Mouse (Mus musculus): ENCODE results near the gene Tnfrsf4.

Tnfrsf4 gene

DNA sequence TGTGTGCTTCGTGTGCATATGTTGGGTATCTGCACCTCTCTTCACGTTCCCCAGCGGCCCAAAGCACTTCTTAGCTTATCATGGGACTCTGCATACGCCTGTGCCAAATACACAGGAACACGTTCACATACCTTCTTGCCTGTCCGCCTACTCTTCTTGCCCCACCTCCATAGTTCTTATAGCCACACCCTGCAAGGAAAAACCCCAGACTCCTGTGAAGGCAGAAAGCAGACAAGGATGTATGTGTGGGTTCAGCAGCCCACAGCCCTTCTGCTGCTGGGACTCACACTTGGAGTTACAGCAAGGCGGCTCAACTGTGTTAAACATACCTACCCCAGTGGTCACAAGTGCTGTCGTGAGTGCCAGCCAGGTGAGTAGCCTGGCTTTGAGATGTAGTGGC is at the start of gene Tnfrsf4:
TSS of gene Tnfrsf4 (plus strand) at position 207 of the 400 bp plus-strand sequence.
- no peak for DNase-seq

DNA sequence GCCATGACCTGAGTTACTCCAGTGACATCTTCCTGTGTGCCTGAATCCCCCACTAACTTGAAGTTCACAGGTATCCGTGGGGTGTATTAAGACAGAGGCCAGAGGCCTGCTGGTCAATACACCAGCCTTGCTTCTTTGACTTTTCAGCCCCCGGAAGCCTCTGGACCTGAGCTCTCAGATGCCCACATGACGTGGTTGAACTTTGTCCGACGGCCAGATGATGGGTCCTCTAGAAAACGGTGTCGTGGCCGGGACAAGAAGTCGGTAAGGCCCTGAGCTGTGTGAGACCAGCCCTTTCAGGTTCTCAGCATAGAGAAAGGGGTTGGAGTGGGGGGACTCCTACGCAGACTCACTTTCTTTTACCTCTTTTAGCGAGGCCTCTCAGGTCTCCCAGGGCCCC is 49.2 kb upstream of the Tnfrsf4 start:
- no peak for DNase-seq

DNA sequence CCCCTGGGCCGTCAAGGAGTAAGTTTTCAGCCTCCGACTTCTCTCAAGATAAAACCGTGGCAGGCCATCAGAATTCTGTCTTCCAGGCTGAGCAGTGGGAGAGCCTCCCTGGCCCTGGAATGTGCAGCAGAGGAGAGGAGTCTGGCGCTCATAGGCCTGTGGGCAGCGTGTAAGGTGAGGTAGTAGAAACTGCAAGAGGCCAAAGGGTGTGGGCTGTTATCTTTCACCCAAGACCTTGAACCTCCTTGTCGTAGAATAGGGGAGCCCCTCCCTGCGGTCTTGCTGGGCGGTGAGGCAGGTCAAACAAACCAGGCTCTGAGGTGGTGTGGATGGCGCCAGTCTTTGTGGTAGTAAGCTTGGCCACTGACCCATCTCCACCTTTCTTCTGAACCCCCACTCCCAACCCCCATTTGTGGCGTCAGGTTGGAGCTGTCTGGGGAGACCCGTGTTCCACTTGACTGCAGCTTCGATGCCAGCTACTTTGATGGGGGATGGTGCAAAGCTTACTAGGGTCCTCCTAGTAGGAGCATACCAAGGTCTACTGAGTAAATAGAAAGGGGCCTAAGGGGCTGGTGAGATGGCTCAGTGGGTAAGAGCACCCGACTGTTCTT is 44.5 kb upstream of the Tnfrsf4 start:
- DNase-seq: no peak

DNA sequence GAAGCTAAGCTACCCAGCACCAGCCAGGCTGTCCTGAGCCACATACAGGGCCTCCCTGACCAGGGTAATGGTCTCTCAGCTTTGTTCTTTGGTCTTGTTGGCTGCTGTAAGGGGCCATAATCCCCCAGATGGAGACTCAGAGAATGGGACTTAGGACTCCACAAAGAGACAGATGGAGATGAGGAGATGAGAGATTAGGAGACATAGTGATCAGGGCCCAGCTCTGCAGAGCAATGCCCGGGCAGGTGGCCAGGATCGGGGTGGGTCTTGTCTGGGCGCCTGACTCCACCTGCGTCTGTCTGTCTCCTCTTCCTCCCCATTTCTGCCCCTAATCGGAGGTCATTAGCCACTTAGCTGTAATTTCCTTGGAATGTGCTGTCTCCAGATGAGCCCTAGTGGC is 43.4 kb upstream of the Tnfrsf4 start:
- DNase-seq: no peak

DNA sequence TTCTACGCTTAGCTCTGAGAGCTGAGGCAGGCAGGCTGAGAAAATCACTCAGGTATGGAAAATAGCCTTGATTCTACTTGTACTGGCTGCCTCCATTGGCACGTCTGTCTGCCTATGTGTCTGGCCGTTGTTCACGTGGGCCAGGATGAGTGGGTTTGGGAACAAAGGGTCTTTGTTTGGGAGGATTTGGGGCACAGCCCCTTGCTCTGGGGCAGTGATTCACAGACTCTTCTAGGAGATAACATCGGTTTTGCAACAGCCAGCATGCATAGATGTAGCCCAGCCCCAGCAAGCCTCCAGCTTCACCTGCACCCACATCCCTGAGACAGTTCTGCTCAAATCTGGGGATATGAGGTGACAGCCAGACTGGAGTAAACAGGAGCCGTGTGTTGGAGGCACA is 41.0 kb upstream of the Tnfrsf4 start:
- no peak for DNase-seq

DNA sequence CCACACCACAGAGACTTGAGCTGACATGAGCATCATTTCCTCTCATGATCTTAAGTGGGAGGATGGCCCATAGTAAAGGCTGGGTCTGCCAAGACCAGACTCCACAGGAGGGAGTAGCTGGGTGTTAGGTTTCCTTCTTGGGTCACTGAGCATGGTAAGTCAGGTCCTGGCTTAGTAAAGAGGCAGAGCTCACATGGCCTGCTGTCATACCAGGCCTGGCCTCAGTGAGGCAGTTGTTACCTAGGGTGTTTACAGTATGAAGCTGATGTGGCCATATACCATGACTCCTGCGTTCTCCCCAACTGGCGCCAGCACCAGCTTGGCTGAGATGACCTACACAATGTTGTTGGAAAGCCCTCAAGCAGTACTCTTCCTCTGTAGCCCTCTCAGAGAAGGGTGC is 40.4 kb upstream of the Tnfrsf4 start:
- DNase-seq: no peak

DNA sequence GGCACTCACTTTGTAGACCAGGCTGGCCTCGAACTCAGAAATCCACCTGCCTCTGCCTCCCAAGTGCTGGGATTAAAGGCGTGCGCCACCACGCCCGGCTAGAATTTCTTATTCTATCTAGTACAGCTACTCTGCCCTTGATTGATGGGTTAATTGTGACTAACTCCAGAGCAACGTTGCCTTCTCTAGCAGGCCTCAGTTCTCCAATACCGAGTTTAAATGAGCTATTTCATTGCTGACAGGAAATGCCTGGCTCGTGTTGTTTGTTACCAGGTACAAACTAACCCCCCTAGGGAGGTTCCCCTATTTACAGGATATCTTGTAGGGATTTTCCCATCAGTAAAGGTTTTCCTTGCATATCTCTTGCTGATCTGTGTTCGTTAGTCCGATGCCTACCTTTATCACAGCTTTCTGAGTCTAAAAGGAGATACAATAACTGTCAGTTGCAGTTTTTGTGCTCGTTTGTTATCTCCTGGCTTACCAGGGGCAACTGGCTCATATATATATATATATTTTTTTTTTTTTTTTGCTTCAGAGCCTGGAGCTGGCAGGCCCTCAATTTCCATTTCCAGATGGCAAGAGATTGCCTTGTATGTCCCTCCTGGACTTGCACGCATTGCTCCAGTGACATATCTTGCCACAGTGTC is 32.1 kb upstream of the Tnfrsf4 start:
- no peak for DNase-seq

DNA sequence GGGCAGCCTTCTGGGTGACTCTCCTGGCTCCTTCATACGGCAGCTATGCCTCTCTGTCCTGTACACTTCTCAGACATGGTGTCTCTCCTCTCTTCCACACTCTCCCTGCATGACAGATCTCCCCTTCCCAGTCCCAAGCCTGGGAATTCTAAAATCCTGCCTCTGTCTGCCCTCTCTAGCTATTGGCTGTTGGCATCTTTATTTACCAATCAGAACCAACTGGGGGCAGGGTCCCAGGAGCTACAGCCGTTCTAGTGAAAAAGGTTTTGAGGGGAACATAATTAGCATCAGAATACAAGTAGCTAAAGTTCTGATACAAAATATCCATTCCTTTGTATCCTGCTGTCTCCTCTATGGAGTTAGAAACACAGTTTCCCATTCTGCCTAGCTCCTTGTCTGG is 29.9 kb upstream of the Tnfrsf4 start:
- DNase-seq: no peak

DNA sequence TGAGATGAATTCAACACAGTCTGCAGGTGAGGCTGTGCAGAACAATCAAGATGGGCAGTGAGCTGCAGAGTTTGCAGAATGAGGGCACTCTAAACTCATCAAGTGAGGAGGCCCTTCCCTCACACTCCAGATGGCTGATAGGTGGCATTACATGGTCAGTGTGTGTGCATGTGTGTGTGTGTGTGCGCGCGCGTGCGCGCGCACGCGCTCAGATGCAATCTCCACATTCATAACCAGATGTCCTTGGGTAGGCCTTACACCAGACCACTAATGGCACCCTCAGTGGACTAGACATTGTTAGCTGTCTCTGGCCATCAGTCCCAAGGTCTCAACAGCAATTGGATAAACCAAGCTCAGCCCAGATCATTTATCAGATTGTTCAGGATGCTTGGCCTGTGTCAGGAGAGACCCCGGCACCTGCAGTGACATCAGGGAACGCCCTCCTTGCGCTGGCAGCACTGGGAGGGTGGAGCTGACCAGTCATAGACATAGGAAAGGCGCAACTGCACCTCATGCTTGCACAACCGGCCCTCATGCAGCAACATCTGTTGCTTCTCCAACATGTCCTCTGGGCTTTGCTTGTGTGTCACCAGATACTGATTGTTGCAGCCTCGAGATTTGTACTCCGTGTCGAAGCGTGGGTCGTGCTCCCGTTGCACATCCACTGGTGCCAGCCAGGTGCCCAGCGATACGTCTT is 22.3 kb upstream of the Tnfrsf4 start:
- peak; percentile 40 to 46 for DNase-seq

DNA sequence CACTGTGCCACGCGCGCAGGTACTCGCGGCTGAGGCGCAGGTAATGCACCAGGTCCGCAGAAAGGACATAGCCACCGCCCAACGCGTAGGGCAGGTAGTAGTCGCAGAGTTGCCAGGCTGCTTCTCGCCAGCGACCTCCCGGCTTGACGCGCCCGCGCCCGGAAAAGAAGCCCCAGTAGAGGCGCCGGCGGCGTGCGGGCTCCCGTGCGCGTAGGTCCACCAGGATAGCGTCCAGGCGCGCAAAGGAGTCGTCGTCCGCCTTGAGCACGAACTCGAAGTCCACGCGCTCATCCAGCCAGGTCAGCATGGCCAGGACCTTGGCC is 21.8 kb upstream of the Tnfrsf4 start:
- DNase-seq: no peak

DNA sequence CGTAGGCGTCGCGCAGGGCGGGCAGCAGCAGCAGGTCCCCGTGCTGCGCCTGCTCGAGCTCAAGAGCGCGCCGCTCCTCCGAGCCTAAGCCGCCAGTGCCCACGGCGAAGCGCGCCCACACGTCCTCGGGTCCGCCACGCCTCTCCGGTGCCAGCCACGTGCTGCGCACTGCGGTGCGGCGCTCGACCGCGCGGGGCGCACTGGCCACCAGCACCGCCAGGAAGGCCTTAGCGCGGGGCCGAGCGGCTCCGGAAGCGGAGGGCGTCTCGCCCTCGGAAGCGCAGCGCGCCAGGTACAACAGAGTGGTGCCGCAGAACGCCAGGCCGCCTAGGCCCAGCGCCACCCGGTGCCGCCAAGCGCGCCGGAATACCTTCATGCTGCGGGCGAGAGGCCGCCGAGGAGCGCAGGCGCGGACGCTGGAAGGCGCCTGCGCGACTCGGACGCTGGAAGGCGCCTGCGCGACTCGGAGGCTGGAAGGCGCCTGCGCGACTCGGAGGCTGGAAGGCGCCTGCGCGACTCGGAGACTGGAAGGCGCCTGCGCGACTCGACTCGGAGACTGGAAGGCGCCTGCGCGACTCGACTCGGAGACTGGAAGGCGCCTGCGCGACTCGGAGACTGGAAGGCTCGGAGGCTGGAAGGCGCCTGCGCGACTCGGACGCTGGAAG is 21.3 kb upstream of the Tnfrsf4 start, which contains the start of the genes B3galt6 and Sdf4:
TSS of gene B3galt6 (minus strand) at position 409 of the 665 bp plus-strand sequence.
TSS of gene Sdf4 (plus strand) at position 632 of the 665 bp plus-strand sequence.
- DNase-seq: peak; percentile 90 to 92

DNA sequence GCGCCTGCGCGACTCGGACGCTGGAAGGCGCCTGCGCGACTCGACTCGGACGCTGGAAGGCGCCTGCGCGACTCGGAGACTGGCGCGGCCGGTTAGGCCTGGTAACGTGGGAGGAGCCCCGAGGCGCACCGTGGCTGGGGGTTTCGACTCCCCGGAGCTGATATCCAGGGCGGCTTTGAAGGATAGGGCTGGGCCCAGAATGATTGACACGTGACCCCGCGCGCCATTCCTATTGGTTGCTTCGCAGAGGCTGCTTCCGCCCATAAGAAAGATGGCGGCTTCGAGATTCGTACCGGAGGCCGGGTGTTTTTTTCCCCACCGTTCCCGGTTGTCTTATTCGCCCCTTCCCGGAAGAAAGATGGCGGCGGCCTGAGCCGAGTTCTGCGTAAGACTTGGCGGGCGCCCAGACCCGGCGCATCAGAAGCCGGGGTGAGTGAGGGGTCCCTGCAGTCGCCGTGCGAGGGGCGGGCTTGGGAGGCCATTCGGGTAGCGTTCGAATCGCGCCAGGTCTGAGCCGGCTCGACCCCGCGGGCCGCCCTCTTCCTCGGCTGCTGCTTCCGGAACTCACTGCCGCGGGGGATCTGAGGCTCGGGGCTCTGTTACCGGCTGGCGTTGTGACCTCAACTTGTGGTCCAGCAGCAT is 20.6 kb upstream of the Tnfrsf4 start:
- DNase-seq: peak; percentile 96 to 97

DNA sequence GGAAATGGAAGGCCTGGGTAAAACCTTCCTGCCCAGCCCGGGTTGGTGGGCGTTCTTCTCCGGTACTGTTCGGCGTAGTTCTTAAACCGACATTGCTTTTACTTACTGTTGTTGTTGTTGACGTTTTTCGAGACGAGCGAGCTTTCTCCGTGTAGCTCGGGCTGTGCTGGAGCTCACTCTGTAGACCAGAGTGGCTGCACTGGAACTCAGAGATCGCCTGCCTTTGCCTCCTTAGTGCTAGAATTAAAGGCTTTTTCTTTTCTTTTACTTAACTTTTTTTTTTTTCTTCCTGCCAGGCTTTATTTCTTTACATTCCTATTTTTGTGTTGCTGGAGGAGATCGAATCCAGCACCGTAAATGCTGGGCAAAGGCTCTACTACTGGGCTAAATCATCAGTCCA is 20.0 kb upstream of the Tnfrsf4 start:
- DNase-seq: no peak

DNA sequence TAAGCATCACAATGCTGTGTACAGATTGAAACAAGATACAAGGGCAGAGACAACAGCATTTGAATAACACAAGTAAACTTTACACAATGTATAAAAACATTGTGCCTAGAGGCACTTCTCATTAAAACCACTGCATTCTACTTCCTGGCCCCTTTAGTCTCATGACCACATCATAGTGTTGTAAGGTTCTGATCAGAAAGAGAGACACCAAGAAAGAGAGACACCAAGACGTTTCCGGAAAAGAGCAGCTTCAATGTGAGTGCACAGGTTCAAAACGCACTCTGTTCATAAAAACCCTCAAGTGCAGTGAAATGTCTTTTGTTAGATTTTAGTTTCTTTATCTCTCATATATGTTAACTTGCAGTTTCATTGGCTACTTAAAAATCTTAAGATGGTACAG is 9.5 kb upstream of the Tnfrsf4 start:
- DNase-seq: no peak

DNA sequence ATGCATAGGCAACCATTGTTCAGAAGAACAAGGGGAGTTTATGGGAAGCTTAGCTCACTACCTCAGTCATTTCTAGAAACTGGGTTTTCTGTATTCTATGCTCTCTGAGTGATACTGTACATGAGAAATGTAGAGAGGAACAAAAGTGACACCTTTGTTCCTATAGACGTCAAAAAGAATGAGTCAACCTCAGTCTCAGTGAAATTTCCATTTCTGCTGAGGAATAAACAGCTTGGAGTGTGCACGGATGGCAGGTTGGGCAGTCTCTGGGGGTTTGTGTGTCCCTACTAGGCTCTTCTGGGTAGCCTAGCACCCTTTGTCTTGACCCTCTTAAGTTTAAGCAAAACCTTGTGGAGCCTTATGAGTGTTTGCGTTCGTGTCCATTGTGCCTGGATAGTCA is 5.3 kb upstream of the Tnfrsf4 start:
- no peak for DNase-seq

DNA sequence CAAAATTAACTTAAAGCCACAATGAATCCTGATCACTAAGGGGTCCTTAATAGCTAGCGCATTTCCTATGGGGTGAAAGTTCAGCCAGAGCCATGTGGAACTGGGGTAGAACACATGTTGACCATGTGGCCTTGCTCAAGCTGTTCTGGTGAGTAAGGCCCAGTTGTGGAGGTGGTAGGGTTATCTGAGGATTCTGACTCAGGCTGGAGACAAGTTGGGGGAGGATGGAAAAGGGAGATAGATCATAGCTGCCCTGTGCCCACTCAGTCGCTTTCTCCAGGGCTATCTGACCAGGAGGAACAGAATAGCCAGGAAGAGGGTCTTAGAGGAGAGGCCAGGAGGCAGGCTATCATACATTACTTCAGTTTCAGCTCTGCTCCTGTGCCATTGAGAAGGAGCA is 793 bp downstream of the Tnfrsf4 start:
- DNase-seq: no peak

DNA sequence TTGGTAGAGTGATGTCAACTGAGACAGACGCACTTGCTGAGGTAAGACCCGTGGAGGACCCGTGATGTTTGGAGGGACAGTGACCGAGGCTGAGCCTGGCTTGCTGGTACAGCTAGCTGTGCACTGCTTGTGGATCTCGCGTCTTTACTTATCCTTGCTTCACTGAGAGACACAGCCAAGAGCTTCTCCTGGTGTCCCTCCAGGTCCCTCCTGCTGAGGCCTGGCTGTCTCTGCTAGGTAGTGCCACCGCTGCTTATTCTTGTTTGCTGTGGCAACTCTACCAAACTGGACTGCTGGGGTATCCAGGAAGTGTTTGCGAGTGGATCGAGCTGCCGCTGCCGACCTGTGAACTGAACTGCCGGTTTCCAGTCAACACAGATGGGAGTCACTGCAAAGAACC is 6.1 kb downstream of the Tnfrsf4 start:
- DNase-seq: no peak

DNA sequence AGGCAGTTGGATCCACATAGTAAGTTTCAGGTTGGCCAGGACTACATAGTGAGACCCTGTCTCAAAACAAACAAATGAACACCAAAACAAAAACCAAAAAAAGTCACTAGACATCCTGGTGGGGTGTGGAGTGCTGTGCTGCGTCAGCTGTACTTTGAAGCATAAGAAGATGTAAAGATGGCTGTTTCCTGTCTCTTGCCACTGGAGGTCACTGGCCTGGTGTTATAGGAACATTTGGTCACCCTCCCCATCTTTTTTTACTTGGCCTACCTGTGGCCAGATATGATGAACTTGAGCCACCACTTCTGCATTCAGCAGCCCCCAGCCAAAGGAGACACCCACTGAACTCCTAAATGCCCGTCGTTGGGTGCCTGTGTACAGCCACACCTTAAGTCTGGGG is 7.7 kb downstream of the Tnfrsf4 start:
- DNase-seq: no peak

DNA sequence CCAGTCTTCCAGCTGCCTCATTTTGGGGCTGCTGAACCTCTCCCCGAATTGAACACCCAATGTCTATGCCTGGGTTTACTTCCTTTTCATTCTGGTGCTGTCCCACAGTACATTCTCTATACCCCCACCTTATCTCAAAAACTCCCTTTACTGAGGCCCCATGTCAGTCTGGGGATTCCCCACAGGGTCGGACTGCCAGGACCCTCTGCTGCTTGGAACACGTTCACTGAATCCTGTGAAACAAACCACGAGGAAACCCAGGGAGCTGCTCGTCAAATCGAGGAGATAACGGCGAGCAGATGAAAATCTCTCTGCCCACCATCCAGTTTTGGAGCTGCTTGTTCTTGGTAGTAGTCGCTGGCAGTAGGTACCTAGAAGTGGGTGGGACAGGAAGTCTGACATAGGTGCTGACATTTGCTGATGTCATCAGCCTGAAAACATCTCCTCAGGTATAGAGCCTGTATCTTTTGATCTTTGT is 8.3 kb downstream of the Tnfrsf4 start:
- no peak for DNase-seq

DNA sequence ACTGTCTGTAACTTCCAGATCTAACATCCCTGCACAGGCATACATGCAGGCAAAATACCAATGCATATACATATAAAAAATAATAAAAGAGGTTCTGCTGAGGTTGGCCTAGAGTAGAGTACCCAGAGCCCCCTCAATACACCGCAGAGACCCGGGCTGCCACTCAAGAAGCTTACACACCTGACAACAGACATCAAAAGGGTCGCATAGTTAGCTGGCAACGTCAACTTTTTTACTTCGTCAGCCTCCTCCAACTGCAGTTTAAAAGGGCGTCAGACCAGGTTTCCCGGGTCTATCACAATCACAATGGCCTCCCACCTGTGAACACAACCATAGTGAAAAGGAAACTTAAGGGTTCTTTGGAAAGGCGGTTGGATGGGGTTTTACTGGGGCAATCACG is 9.9 kb downstream of the Tnfrsf4 start:
- DNase-seq: no peak

DNA sequence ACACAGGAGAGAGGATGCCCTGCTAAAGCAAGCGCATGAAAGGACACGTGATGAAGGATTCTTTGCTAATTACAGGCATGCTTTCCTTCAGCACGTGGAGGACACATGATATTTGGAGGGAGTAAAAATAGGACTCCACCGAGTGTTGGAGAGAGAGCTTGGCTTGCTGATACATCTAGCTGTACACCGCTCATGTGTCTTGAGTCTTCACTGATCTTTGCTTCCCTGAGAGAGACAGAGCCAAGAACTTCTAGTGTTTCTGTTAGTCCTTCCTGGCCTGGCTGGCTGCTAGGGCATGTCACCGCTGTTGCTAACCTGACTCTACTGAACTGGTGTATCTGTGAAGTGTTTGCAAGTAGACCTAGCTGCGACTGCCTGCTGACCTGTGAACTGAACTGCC is 10.5 kb downstream of the Tnfrsf4 start:
- no peak for DNase-seq

DNA sequence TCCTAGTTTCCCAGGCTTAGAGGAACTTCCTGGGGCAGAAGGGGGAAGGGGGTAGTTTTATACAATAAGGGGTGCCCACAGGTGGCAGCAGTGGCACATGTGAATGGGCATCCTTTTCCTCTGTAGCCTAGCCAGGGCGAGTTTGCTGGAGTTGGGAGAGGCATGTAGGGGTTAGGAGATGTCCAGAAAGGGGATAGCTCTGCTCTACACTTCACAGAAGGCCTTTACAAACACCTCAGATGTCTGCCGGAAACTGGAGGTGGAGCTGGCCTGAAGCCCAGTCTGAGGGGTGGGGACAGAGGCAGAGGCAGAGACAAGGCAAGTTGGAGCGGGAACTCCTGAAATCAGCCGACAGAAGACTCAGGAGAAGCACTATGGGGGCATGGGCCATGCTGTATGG is 12.4 kb downstream of the Tnfrsf4 start, which contains the start of gene Tnfrsf18:
TSS of gene Tnfrsf18 (plus strand) at position 152 of the 400 bp plus-strand sequence.
- peak; percentile 59 to 68 for DNase-seq

DNA sequence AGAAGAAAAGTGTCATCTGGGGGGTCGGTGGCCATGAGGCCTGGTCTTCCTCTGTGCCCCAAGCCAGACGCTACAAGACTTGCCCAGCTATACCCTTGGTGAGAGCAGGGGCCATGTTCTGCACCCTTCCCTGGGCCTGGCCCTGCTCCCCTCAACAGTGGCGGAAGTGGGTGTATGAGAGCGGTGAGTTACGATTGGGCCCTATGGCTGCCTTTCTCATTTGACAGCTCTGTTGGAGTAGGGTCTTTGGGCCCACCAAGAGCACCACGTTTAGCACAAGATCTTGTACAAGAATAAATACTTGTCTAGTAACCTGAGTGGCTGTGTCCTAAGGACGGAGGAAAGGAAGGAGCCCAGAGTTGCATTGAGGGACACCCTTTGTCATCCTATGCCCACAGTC is 14.9 kb downstream of the Tnfrsf4 start:
- no peak for DNase-seq

Measured in lung, postnatal 4 days (tissue).